Mouse (Mus musculus) Muller cell, postnatal 12 days (primary cell): ENCODE measurements at regions not wholly inside any gene's neighbourhood (a gene's known extent, or its start where the extent isn't known, plus 50 kb on each side); places are given as distances from the start of the nearest gene placed in this dataset.
"Not testable (repeated sequence)": the region's sequence is repeated elsewhere in the genome, so short reads cannot be mapped to it uniquely, and the experiment has no call there.

Experiments used
- DNase-seq: peaks from one replicate; pipeline ENCODE4 v3.0.0-alpha.2; 2015; ENCODE audit errors: inconsistent ontology term

DNA sequence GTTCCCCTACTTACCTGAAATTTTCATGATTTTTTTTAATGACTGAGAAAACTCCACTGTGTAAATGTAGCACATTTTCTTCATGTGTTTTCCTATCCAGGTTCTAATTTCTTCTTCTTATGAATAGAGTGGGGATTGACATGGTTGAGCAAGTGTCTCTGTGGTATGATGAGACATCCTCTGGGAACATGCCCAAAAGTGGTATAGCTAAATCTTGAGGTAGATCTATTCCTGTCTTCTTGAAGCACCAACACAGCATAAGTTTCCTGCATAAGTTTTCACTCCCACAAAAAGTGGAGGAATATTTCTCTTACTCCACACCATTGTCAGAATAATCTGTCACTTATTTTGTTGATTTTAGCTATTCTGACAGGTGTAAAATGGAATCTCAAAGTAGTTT lies 161.1 kb upstream of the Oprm1 start:
- DNase-seq: no peak

DNA sequence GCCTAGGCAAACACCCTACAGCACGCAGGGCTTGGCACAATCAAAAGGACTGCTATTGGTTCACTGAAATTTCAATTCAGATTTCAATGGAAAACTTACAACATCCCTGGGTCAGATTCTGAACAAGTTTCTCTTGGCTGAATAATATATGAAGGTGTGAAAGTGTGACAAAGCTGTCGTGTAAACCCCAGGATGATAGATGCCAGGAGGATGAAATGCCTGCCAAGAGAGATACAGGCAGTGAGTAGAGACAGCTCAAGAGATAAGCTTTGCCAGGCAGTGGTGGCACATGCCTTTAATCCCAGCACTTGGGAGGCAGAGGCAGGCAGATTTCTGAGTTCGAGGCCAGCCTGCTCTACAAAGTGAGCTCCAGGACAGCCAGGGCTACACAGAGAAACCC lies 159.7 kb upstream of the Oprm1 start:
- not testable (repeated sequence) for DNase-seq

DNA sequence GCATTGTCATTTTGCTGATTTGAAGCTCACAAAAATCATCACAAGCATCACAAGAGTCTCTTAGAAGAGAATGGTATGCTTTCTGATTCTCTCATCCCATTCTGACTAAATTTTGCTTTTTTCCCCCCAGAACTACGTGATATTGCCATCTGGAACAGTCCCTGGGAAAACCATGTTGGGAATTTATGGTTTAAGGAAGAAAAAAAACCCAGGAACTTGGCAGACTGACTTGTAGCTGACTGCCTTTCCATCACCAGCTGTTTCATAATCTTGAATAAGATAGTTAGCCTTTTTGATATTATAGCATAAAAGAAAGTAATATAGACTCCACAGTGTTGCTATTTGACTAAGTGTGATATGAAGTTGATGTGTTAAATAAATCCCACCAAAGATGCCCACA lies 110.7 kb upstream of the Oprm1 start:
- DNase-seq: no peak

DNA sequence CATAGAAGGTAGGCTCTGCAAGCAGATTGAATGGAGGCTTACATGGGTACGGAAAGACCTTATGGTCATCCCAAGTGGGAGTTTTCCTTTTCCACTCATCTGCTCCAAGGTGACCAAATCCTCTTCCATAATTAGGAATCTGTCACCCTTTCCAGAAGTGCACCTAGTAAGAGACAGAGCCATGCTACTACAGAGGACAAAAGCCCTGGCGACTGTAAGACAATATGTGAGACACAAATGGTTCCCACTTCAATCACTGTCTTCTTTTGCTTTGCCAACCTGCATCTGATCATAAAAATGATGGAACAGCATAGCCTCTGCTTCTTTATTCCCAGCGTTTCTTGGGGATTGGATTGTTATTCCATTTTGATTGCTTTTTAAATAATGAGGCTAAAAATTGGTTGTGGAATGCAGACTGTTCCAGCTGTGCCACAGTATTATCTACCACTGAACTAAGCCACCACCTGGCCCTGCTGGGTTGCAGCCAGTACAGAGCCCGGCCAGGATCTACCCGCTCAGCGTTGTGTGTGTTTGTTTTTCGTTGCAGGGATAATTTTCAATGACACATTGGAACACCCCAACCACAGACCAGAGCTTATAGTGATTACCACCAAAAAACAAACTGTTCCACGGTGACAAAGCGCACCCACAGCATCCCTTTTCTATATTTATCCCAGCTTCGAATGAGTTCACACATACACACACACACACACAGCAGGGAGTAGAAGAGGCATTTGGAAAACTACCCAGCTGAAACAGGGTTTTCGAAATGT lies 72.8 kb upstream of the Oprm1 start:
- DNase-seq: peak; percentile 4

DNA sequence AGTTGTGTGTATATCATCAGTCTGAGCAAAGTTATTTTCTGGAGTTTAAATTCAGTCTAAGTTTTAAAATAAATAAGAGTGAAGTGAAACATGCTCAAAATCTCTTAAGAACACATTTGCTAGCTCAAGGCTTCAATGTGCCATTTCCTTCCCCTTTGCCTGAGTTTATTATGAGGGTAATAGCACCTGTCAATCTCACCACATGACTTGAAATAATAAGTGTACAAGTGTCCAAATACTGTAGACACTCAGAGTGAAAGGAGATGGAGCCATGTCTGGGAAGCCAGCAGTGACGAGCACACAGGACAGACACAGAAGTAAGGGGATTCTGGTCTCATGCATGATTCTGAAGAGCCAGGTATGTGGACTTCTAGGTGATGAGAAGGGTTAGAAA lies 72.2 kb upstream of the Oprm1 start:
- DNase-seq: no peak
